Mouse (Mus musculus): ENCODE data around the gene Samsn1. TPM values are rescaled to one million over a fixed set of nuclear protein-coding genes. Genes with fewer than 3 reads are reported as not detected.

Gene Samsn1
- total and polyA plus RNA-seq, 3 experiments: 0.62 to 0.76 (median 0.68) TPM

DNA sequence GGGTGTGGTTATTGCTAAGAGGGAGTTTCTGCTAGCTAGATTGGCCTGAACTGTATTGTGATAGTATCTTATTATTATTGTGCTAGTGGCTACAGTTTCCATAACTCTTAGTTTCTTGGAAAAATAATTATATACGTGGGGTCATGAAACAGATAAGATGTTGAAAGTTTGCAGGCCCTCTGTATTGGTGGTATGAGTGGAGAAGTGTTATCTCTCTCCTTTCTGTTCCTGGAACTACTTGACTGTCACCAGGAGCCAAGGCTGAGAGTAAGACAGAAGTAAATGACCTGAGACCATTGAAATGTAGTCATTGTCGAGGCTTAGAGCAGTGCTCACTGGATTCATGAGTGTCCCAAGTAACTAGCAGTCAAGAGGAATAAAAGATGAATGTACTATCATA lies 169.6 kb downstream of the Samsn1 start:
- 36% methylated on average over 2 of the region's 2 CpGs for WGBS
- H3K4me1 ChIP-seq (ENCODE audit: control insufficient read depth, insufficient read depth, low read length): no peaks in the 10 kb centered on the region
- no peaks in the 10 kb centered on the region for H3K27me3 ChIP-seq (ENCODE audit: control insufficient read depth, insufficient read depth, low read length)
- H3K36me3 ChIP-seq (ENCODE audit: control insufficient read depth, insufficient read depth, low read length): no peaks in the 10 kb centered on the region
- intact Hi-C loops (cut with DNase I): no loop called here
- DNase-seq: no peak
- no peak overlapping the region for H3K4me3 ChIP-seq
- no peak overlapping the region for H3K9ac ChIP-seq (ENCODE audit: low read depth, low read length)
- no peak overlapping the region for H3K27ac ChIP-seq
- TF ChIP-seq CTCF (IDR thresholded peaks at IDR 0.05) (no peak), EP300 (IDR thresholded peaks at IDR 0.05; ENCODE audit: insufficient read depth, low read depth, low read length) (no peak), POLR2A (IDR thresholded peaks at IDR 0.05; ENCODE audit: insufficient read depth, low read depth, low read length) (no peak)
- no peaks in the 10 kb centered on the region for H3K79me2 ChIP-seq (replicated peaks; ENCODE audit: control insufficient read depth, insufficient read depth, low read length)

DNA sequence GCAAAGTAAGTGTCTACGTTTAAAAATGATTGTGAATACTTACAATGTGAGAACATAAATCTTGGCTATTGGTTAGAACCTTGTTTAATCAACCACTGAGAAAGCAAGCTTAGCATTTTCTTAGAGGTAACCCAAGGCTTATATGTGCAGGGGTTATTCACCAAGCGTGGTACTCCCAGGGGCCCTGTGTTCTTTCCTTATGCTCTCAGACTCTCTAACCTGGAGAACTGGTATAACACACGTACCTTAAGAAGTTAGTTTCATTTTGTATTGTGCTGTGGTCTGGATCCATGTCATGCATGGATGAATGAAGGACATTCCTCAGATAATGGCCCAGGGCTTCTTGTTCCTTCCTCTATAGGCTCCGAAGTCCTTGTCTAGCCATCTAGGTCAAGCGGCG lies 173.0 kb downstream of the Samsn1 start:
- Histone ChIP-seq H3K79me2 (replicated peaks; ENCODE audit: control insufficient read depth, insufficient read depth, low read length) (no peaks in the 10 kb centered on the region), H3K27me3 (ENCODE audit: control insufficient read depth, insufficient read depth, low read length) (no peaks in the 10 kb centered on the region), H3K4me3 (no peak overlapping the region), H3K4me1 (ENCODE audit: control insufficient read depth, insufficient read depth, low read length) (no peaks in the 10 kb centered on the region), H3K36me3 (ENCODE audit: control insufficient read depth, insufficient read depth, low read length) (no peaks in the 10 kb centered on the region), H3K9ac (ENCODE audit: low read depth, low read length) (no peak overlapping the region), H3K27ac (no peak overlapping the region)
- intact Hi-C loops (cut with DNase I): no loop called here
- WGBS: 85% methylated on average over 6 of the region's 6 CpGs
- no peak for DNase-seq
- TF ChIP-seq EP300 (IDR thresholded peaks at IDR 0.05; ENCODE audit: insufficient read depth, low read depth, low read length) (no peak), POLR2A (IDR thresholded peaks at IDR 0.05; ENCODE audit: insufficient read depth, low read depth, low read length) (no peak), CTCF (IDR thresholded peaks at IDR 0.05) (no peak)

DNA sequence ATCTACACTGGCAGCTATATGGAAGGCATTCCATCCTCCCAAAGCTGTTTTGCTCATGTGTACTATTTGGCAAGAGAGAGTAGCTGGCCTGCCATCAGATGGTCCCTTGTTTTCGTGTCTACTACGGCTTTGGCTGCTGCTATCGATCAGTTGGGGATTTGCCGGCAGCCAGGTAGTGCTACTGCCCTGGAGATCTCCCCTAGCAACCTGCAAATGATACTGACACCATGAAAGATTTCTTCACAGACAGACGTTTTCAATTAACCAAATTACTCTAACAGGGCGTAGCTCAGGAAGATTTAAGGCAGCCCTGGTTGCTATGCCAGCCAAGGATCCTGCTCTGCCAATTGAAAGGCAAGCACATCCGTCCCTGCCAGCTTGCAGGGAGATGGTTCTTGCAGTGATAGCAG lies 178.4 kb downstream of the Samsn1 start:
- H3K36me3 ChIP-seq (ENCODE audit: control insufficient read depth, insufficient read depth, low read length): no peaks in the 10 kb centered on the region
- WGBS: 77% methylated on average over 7 of the region's 7 CpGs
- no peaks in the 10 kb centered on the region for H3K79me2 ChIP-seq (replicated peaks; ENCODE audit: control insufficient read depth, insufficient read depth, low read length)
- no peak overlapping the region for H3K9ac ChIP-seq (ENCODE audit: low read depth, low read length)
- H3K4me1 ChIP-seq (ENCODE audit: control insufficient read depth, insufficient read depth, low read length): no peaks in the 10 kb centered on the region
- DNase-seq: no peak
- TF ChIP-seq EP300 (IDR thresholded peaks at IDR 0.05; ENCODE audit: insufficient read depth, low read depth, low read length) (no peak), POLR2A (IDR thresholded peaks at IDR 0.05; ENCODE audit: insufficient read depth, low read depth, low read length) (no peak), CTCF (IDR thresholded peaks at IDR 0.05) (no peak)
- H3K4me3 ChIP-seq: no peak overlapping the region
- no peak overlapping the region for H3K27ac ChIP-seq
- H3K27me3 ChIP-seq (ENCODE audit: control insufficient read depth, insufficient read depth, low read length): no peaks in the 10 kb centered on the region
- intact Hi-C loops (cut with DNase I): no loop called here

DNA sequence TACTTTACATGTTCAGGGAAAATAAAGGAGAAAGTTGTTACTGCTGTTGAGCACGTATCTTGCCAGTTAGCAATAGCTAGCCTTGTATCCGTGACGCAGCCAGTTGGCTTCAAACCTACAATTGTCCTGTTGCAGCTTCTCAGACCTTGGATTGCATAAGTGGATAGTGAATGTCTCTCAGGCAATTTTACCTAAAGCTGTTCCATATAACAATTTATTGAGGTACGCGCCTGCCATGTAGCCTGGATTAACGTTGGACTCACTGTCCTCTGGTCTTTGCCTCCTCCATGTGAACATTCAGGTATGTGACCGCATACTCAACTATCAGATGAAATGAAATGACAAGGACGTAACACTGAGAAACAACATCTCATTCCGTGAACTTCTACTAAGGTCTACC lies 179.1 kb downstream of the Samsn1 start:
- H3K9ac ChIP-seq (ENCODE audit: low read depth, low read length): no peak overlapping the region
- H3K4me1 ChIP-seq (ENCODE audit: control insufficient read depth, insufficient read depth, low read length): no peaks in the 10 kb centered on the region
- H3K27me3 ChIP-seq (ENCODE audit: control insufficient read depth, insufficient read depth, low read length): no peaks in the 10 kb centered on the region
- intact Hi-C loops (cut with DNase I): no loop called here
- TF ChIP-seq POLR2A (IDR thresholded peaks at IDR 0.05; ENCODE audit: insufficient read depth, low read depth, low read length) (no peak), CTCF (IDR thresholded peaks at IDR 0.05) (no peak), EP300 (IDR thresholded peaks at IDR 0.05; ENCODE audit: insufficient read depth, low read depth, low read length) (no peak)
- 93% methylated on average over 9 of the region's 9 CpGs for WGBS
- no peak overlapping the region for H3K4me3 ChIP-seq
- no peak overlapping the region for H3K27ac ChIP-seq
- H3K79me2 ChIP-seq (replicated peaks; ENCODE audit: control insufficient read depth, insufficient read depth, low read length): no peaks in the 10 kb centered on the region
- H3K36me3 ChIP-seq (ENCODE audit: control insufficient read depth, insufficient read depth, low read length): no peaks in the 10 kb centered on the region
- no peak for DNase-seq

DNA sequence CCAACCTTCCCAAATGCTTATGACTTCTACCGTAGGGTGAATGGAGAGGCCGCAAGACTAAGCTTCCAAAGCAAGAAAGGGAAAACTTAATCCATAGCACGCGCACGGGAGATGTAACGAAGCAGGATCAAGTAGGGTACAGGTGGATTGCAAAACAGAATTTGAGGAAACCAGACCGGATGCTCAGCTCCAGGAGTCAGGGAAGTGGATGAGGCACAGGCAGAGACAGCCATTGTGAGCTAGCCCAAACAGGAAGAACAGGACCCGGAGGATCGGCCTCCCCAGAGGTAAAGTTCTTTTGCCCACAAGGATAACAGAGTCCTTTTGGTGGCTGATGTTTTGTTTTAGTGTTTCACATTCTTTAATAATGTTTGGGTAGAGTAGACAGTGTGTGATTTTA lies 179.5 kb downstream of the Samsn1 start:
- Histone ChIP-seq H3K27ac (no peak overlapping the region), H3K36me3 (ENCODE audit: control insufficient read depth, insufficient read depth, low read length) (no peaks in the 10 kb centered on the region), H3K4me1 (ENCODE audit: control insufficient read depth, insufficient read depth, low read length) (no peaks in the 10 kb centered on the region), H3K79me2 (replicated peaks; ENCODE audit: control insufficient read depth, insufficient read depth, low read length) (no peaks in the 10 kb centered on the region), H3K27me3 (ENCODE audit: control insufficient read depth, insufficient read depth, low read length) (no peaks in the 10 kb centered on the region), H3K9ac (ENCODE audit: low read depth, low read length) (no peak overlapping the region), H3K4me3 (no peak overlapping the region)
- 71% methylated on average over 9 of the region's 9 CpGs for WGBS
- intact Hi-C loops (cut with DNase I): no loop called here
- DNase-seq: no peak
- TF ChIP-seq EP300 (IDR thresholded peaks at IDR 0.05; ENCODE audit: insufficient read depth, low read depth, low read length): no peak
- no peak for TF ChIP-seq POLR2A (IDR thresholded peaks at IDR 0.05; ENCODE audit: insufficient read depth, low read depth, low read length)
- TF ChIP-seq CTCF (IDR thresholded peaks at IDR 0.05): no peak

DNA sequence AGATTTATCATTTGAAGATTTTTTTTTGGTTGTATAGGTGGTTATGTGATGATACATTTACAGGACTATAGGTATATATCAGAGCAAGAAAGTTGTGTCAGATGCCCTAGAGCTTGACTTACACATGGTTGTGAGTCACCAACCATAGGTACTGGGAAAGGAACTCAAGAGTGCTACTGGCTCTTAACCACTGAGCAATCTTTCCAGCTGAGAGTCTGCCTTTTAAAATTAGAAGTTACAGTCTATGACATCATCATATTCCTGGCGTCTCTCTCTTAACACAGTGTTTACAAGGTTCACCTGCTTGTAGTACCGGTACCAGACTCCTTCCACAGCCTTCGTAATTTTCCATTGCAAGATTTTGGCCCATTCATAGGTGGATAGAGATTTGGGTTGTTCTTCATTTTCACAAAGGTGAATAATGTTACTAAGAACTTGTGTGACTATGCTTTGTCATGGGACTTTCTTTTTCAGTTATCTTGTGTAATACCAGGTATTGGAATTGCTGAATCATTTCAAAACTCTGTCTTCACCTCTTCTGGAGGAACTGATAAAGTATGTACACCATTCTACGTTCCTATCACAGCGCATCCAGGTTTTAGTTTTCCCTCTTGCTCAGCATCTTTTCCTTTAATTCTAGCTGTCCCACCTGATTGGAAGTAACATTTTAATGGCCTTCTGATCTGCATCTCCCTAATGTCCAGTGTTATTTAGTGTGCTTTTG lies 184.2 kb downstream of the Samsn1 start:
- Histone ChIP-seq H3K79me2 (replicated peaks; ENCODE audit: control insufficient read depth, insufficient read depth, low read length) (no peaks in the 10 kb centered on the region), H3K27me3 (ENCODE audit: control insufficient read depth, insufficient read depth, low read length) (no peaks in the 10 kb centered on the region), H3K4me1 (ENCODE audit: control insufficient read depth, insufficient read depth, low read length) (no peaks in the 10 kb centered on the region), H3K36me3 (ENCODE audit: control insufficient read depth, insufficient read depth, low read length) (no peaks in the 10 kb centered on the region), H3K9ac (ENCODE audit: low read depth, low read length) (no peak overlapping the region), H3K27ac (no peak overlapping the region), H3K4me3 (no peak overlapping the region)
- WGBS: 77% methylated on average over 5 of the region's 5 CpGs
- intact Hi-C loops (cut with DNase I): no loop called here
- TF ChIP-seq EP300 (IDR thresholded peaks at IDR 0.05; ENCODE audit: insufficient read depth, low read depth, low read length) (no peak), POLR2A (IDR thresholded peaks at IDR 0.05; ENCODE audit: insufficient read depth, low read depth, low read length) (no peak)
- DNase-seq: no peak
